Mouse (Mus musculus): ENCODE measurements around the gene Mrpl37.
"Not testable (repeated sequence)": the region's sequence is repeated elsewhere in the genome, so short reads cannot be mapped to it uniquely, and the experiment has no call there.

Gene Mrpl37

DNA sequence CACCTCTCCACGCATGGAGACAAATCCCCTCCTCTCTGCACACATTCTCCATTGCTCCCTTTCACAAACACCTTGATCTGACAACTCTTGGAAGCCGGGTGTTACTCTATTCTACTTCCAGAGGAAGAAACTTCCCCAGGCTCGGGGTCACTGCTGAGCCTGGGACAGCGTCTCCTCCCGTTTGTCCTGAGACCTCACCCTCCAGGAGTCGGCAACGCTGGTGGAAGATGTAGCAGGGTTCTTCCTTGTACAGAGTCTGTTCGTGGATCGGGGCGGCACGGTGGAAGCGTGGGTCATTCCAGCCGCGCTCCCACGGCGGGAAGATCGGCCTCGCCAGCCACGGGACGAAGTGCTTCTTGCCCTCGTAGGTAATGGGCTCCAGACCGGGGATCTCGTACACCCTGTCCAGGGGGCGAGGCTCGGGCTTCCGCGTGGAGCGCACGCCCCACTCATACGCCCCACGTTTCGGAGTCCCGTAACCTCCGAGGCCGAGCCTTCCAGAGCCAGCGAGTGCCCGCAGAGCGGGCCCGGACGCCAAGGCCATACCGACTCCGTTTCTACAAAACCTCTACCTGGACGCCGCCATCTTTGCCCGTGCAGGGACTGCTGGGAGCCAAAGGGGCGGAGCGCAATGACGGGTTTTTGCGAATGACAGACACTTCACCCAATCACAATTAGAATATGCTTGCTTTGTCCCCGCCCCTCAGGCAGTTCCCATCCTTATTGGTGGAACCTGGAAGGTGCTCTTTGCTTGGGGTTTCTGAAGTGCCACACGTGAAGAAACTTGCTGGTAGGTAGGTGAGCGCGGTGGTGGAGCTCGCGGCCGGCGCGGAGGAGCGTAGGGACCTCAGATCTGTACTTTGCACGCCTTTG, at the start of gene Mrpl37, which contains the start of gene Cyb5rl:
TSS of gene Mrpl37 (minus strand) at position 617 of the 873 bp plus-strand sequence.
TSS of gene Cyb5rl (plus strand) at position 737 of the 873 bp plus-strand sequence.
- DNase-seq, result peak; percentile 97

DNA sequence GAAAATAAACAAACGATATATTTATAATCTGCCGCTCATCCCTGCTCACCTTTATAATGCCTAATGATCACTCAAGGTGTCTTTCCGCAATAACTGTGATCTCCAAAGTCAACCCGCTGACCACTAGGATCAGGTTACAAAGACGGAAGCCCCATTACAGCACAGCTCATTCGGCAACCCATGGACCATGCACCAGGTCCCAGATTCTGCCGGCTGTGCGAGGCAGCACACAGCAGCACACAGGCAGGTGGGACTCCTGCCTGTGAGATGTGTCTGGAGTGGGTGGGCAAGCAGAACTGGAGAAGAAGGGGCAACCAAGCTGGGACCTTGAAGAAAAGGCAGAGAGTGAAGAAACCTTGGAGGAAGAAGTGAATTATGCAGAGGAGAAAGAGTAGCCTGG, 47.6 kb upstream of the Mrpl37 start:
- DNase-seq, result no peak

DNA sequence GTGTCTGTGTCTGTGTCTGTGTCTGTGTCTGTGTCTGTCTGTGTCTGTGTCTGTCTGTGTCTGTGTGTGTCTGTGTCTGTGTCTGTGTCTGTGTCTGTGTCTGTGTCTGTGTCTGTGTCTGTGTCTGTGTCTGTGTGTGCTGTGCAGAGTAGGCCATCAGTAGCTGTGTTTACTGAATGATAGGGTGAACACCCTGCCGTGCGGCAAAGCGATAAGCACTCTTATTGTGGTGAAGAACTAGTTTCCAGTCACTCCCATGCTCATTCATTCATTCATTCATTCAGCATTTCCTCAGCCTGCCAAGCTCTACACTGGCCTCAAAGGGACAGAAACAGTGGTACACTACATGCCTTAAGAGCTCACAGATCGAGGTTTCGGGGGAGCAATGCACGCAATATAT, 42.5 kb upstream of the Mrpl37 start:
- not testable (repeated sequence) for DNase-seq

DNA sequence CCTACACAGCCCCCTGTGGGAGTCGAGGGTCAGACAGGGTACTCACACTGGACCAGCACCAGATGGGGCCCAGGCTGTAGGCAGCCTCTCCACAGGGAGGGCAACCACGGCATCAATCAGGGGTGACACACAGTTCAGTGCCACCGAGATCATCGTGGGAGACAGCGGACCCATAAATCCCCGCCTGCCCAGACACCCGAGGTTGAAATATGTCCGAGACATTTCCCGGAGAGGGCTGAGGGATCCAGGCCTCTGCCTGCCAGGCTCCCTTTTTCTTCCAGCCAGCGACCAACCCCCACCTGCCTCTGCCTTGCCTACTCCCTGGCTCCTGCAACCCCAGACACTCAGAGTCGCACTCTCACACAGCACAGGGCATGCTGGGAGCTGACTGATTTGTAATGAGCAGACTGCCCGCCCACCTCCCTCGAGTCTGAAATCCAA, 41.6 kb upstream of the Mrpl37 start:
- DNase-seq, result peak; percentile 58

DNA sequence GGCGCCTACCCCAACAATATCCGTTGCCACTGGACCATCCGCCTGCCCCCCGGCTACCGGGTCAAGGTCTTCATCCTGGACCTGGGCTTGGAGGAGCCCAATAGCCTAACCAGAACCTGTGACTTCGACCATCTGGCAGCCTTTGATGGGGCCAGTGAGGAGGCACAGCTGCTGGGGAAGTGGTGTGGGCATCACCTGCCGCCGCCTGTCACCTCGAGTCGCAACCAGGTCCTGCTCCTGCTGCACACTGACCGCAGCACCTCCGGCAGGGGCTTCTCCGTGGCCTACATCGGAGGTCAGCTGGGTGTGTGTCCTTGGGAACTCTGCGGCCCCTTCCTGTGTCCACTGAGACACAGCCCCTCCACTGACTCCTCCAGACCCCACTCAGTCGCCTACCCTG, 40.1 kb upstream of the Mrpl37 start:
- DNase-seq, result no peak

- no peak for DNase-seq
These were observed 35.6 kb upstream of the Mrpl37 start for GRCm38 (mm10) chr4:107102220-107102619.

DNA sequence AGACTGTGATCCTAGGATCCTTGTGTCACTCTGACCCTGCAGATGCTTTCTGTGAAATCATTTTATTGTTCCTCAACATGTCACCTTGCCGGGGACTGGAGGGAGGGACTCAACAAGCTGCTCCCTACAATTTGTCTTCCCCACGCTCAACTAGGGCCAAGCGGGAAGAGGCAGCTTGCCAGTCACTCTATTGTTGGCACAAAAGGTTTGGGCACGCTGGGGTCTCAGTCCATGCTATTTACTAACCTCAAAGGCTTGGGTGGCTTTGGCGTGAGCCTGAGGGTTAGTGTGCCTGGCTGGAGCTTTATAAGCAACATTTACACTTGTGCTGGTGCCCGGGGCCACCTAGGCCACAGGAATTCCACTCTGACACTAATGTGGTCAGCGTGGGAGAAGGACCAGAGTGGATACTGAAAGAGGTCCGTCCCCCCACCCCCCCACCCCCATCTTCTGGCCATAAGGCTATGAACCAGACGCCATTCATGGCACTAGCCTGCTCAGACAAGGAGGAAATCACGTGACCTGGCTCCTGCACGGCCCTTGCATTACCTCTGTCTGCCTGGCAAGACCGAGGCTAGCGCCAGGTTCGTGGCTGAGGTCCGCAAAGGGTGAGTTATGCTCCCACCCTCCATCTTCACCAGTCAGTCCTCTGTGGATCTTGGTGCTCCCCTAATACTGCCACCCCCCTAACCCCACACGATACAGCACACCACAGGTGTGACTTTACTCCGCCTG, 32.3 kb upstream of the Mrpl37 start:
- DNase-seq, result no peak

GRCm38 (mm10) chr4:107098375-107098774, 31.7 kb upstream of the Mrpl37 start:
- DNase-seq, result no peak

DNA sequence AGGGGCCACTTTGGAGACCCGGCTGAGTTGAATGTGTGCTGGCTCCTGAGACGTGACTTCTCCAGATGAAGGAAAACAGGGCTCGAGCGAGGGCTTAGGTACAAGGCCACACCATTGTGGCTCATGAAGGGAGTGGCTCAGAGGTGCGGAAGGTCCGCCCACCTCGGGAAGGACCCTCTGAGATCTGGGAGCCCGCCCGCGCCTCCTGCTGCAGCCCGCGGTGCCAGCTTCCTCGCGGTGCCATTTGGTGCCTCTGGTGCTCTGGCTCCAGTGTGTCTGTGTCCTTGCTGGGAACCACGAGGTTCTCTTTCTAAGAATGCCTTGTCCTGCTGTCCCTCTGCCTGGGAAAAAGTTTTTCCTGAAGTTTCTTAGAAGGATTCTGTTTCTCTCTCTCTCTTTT, 31.2 kb upstream of the Mrpl37 start:
- DNase-seq, result no peak

GRCm38 (mm10) chr4:107096841-107097373, 30.2 kb upstream of the Mrpl37 start, which contains the start of gene Cdcp2:
Gene Cdcp2 (plus strand): TSS chr4:107096891.
- DNase-seq, result no peak

DNA sequence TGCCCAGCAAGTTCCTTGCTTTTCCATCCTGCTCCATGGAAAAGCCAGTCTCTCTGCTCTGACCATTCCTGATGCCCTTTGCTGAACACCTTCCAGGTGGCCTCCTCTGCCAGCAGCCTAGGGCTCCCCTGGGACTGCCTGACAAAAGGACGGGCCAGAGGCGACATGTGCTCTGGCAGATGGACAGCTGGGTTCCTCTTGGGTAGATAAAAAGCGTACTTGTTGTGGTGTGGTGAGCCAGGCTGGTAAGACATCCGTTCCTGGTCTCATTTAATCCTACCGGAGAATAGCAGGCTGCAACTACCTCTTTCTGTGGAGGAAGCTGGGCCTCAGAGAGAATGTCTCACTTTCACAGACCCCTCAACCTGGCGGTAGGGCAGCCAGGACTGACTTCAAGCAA, 29.4 kb upstream of the Mrpl37 start:
- DNase-seq, result no peak

- DNase-seq, result no peak
These were observed 28.0 kb upstream of the Mrpl37 start for GRCm38 (mm10) chr4:107094484-107095187.

DNA sequence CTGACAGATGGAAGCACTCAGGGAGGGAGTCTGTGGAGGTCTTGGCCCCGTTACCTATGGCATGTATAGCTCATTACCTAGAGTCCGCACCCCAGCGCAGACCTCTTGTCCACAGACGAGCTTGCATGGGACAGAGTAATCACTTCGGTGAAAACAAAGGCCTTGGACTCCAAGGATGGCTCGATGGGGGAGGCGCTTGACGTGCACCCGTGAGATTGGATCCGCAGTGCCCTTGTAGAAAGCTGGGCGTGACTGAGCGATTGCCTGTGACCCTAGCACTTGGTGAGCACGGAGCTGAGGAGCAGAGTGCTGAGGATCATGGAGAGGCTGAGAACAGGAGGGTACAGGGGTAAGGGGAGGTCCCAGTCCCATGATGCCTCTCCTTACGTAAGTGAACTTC, 25.0 kb upstream of the Mrpl37 start:
- DNase-seq, result no peak

GRCm38 (mm10) chr4:107084858-107085257, 18.2 kb upstream of the Mrpl37 start:
- DNase-seq, result peak; percentile 84

DNA sequence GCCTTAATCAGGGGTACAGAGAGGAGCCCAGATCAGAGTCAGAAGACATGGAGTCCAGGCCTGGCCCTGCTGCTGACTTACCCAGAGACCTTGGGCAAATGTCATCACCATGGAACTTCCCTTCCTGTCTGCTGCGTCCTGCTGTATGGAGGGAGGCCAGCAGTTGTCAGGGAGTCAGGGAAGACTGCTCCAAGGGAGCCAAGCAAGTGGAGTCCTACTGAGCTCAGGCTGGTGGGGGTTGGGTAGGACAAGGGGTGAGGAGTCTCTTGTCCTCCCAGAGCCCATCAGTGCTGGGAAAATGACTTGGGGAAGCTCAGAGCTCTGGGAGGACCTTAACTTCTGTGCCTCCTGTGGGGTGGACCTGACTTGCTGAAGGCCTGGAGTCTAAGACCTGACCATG, 17.7 kb upstream of the Mrpl37 start:
- DNase-seq, result peak; percentile 12

DNA sequence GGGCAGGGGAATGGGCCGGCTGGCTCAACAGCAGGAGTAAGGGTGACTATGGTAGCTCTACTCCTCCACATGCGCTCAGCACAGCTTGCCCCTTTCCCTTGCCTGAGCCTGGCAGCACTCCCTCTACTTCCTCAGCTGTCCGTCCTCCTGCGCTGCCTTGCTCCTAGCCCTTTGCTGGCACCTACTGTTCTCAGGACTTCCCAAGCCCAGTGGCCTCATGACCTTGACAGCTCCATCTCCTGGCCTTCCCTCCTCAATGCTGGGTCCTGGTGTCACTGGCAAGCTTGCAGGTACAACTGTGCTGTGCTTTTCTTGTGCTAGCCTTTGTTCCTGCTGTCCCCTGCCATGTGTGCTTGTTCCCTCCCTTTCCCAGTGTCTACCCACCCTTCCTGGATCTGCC, 16.5 kb upstream of the Mrpl37 start:
- DNase-seq, result no peak

GRCm38 (mm10) chr4:107082185-107082584, 15.5 kb upstream of the Mrpl37 start:
- no peak for DNase-seq

DNA sequence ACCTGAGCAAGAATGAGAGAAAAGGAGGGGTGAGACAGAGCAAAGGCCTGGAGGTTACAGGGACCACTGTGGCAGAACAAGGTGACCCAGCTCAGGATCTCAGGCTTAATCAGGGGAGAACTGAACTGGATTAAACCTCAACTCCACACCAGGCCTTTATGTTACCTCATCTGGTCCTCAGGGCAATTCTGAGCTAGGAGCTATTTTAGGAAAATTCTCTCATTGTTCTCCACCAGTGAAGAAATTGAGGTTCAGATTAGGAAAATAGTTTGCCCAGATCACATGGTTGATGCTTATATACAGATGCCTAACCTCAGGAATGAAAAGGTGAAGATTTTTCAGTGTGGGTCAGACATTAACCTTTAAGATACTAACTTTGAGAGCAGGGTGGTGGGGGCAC, 13.0 kb upstream of the Mrpl37 start:
- DNase-seq, result no peak

GRCm38 (mm10) chr4:107078894-107079293, 12.2 kb upstream of the Mrpl37 start:
- no peak for DNase-seq

DNA sequence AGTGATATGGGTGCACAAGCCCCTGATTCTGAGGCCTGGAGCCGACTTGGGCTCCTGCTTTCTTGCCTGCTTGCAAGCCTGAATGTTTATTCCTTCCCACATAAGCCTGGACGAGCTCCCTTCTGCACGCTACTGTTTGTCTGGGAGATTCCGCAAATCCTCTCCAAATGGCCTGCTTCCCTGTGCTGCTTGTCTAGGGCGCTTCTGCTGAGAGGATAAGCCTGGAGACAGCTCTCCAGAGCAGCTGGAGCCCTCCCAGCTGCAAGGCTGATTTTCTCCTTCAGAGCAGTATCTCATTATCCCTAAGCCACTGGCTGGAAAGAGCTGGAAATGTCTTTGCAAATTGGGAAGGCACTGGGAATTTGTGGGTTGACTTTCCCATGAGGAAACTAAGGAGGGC, 8.8 kb upstream of the Mrpl37 start:
- peak; percentile 37 for DNase-seq

DNA sequence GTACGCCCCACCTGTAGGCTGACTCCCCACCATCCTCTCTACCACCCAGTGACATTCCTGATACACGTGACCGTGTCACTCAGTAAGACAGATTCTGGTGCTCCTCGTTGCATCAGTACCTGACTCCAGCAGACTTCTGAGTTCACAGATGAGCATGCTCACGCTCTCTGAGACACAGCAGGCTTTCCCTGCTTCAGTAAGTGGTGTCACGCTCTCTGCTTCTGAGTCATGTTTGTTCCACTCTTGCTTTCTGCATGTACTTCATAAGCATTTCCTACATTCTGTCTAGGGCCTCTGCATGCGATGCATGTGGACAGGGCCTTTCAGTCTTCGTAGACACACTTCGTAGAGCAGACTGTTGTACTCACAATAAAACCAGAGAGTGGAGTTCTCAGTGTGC, 5.7 kb upstream of the Mrpl37 start:
- no peak for DNase-seq

- DNase-seq, result no peak
These were observed 628 bp upstream of the Mrpl37 start for GRCm38 (mm10) chr4:107067151-107067840.
